Mouse (Mus musculus): ENCODE data around the gene Plcb4. TPM values are rescaled to one million over a fixed set of nuclear protein-coding genes. Genes with fewer than 3 reads are reported as not detected.
"Not testable (repeated sequence)": the region's sequence is repeated elsewhere in the genome, so short reads cannot be mapped to it uniquely, and the experiment has no call there.

Plcb4 gene
- polyA plus RNA-seq, 1 experiment from 2014 or later, result 25.3 TPM

DNA sequence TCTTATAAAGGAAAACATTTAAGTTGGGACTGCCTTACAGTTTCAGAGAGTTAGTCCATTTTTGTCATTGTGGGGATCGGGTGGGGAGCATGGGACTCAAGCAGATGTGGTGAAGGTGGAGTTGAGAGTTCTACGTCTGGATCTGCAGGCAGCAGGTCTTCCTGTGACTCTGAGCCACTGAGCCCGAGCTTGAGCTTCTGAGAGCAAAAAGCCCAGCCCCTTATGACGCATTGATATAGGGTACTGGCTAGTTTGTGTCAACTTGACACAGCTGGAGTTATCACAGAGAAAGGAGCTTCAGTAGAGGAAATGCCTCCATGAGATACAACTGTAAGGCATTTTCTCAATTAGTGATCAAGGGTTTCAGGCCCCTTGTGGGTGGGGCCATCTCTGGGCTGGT is 241.1 kb downstream of the Plcb4 start:
- not testable (repeated sequence) for H3K4me3 ChIP-seq (replicated peaks; ENCODE audit: low read length); H3K9ac ChIP-seq (ENCODE audit: low read length); H3K4me1 ChIP-seq (ENCODE audit: control insufficient read depth, insufficient read depth, low read length); H3K27me3 ChIP-seq (ENCODE audit: control insufficient read depth, insufficient read depth, low read length); H3K27ac ChIP-seq (ENCODE audit: low read length); ATAC-seq (ENCODE audit: insufficient read depth, low FRiP score); H3K9me3 ChIP-seq (replicated peaks; ENCODE audit: control insufficient read depth, low read length); H3K36me3 ChIP-seq (ENCODE audit: control insufficient read depth, insufficient read depth, low read length); H3K4me2 ChIP-seq (ENCODE audit: low read depth, low read length)
- 87% methylated on average over 4 of the region's 4 CpGs for WGBS

DNA sequence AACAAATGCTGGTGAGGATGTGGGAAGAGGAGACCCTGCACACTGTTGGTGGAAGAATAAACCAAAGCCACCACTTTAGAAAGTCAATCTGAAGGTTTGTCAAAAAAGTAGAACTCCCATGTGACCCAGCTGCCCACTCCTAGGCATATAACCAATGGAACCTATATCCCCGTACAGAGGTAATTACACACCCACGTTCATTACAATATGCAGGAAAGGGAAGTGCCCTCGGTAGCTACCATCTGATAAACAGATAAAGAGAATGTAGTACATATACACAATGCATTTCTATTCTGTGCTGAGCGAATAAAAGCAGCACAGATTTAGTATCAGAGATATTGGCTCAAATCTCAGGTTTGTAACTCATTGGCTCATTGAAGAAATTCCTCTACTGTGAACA is 242.2 kb downstream of the Plcb4 start:
- H3K9me3 ChIP-seq (replicated peaks; ENCODE audit: control insufficient read depth, low read length), result no peaks in the 10 kb centered on the region
- H3K36me3 ChIP-seq (ENCODE audit: control insufficient read depth, insufficient read depth, low read length), result no peaks in the 10 kb centered on the region
- H3K27me3 ChIP-seq (ENCODE audit: control insufficient read depth, insufficient read depth, low read length), result no peaks in the 10 kb centered on the region
- 79% methylated on average over 4 of the region's 4 CpGs for WGBS
- no peak overlapping the region for H3K27ac ChIP-seq (ENCODE audit: low read length)
- no peak for ATAC-seq (ENCODE audit: insufficient read depth, low FRiP score)
- H3K4me1 ChIP-seq (ENCODE audit: control insufficient read depth, insufficient read depth, low read length), result no peaks in the 10 kb centered on the region
- H3K4me3 ChIP-seq (replicated peaks; ENCODE audit: low read length), result no peak overlapping the region
- no peak overlapping the region for H3K9ac ChIP-seq (ENCODE audit: low read length)
- no peak overlapping the region for H3K4me2 ChIP-seq (ENCODE audit: low read depth, low read length)

GRCm38 (mm10) chr2:135904262-135904661 is 245.5 kb downstream of the Plcb4 start:
- no peak overlapping the region for H3K9ac ChIP-seq (ENCODE audit: low read length)
- H3K4me1 ChIP-seq (ENCODE audit: control insufficient read depth, insufficient read depth, low read length), result no peaks in the 10 kb centered on the region
- WGBS, result 73% methylated on average over 4 of the region's 4 CpGs
- H3K9me3 ChIP-seq (replicated peaks; ENCODE audit: control insufficient read depth, low read length), result no peaks in the 10 kb centered on the region
- no peak overlapping the region for H3K27ac ChIP-seq (ENCODE audit: low read length)
- no peaks in the 10 kb centered on the region for H3K36me3 ChIP-seq (ENCODE audit: control insufficient read depth, insufficient read depth, low read length)
- H3K27me3 ChIP-seq (ENCODE audit: control insufficient read depth, insufficient read depth, low read length), result no peaks in the 10 kb centered on the region
- H3K4me2 ChIP-seq (ENCODE audit: low read depth, low read length), result no peak overlapping the region
- no peak for ATAC-seq (ENCODE audit: insufficient read depth, low FRiP score)
- H3K4me3 ChIP-seq (replicated peaks; ENCODE audit: low read length), result no peak overlapping the region

GRCm38 (mm10) chr2:135904791-135905190 is 246.0 kb downstream of the Plcb4 start:
- Histone ChIP-seq H3K9ac (ENCODE audit: low read length) (no peak overlapping the region), H3K4me1 (ENCODE audit: control insufficient read depth, insufficient read depth, low read length) (no peaks in the 10 kb centered on the region), H3K9me3 (replicated peaks; ENCODE audit: control insufficient read depth, low read length) (no peaks in the 10 kb centered on the region), H3K27me3 (ENCODE audit: control insufficient read depth, insufficient read depth, low read length) (no peaks in the 10 kb centered on the region), H3K4me3 (replicated peaks; ENCODE audit: low read length) (no peak overlapping the region), H3K27ac (ENCODE audit: low read length) (no peak overlapping the region), H3K36me3 (ENCODE audit: control insufficient read depth, insufficient read depth, low read length) (no peaks in the 10 kb centered on the region), H3K4me2 (ENCODE audit: low read depth, low read length) (no peak overlapping the region)
- WGBS, result 87% methylated on average over 4 of the region's 4 CpGs
- no peak for ATAC-seq (ENCODE audit: insufficient read depth, low FRiP score)

GRCm38 (mm10) chr2:135914343-135915261 is 255.8 kb downstream of the Plcb4 start:
- no peak overlapping the region for H3K4me2 ChIP-seq (ENCODE audit: low read depth, low read length)
- H3K27me3 ChIP-seq (ENCODE audit: control insufficient read depth, insufficient read depth, low read length), result no peaks in the 10 kb centered on the region
- peaks cover 5% of the 10 kb centered on the region for H3K4me1 ChIP-seq (ENCODE audit: control insufficient read depth, insufficient read depth, low read length)
- H3K27ac ChIP-seq (ENCODE audit: low read length), result peak overlapping the region; percentile 61
- no peaks in the 10 kb centered on the region for H3K36me3 ChIP-seq (ENCODE audit: control insufficient read depth, insufficient read depth, low read length)
- WGBS, result 55% methylated on average over 8 of the region's 8 CpGs
- H3K9me3 ChIP-seq (replicated peaks; ENCODE audit: control insufficient read depth, low read length), result no peaks in the 10 kb centered on the region
- no peak overlapping the region for H3K9ac ChIP-seq (ENCODE audit: low read length)
- H3K4me3 ChIP-seq (replicated peaks; ENCODE audit: low read length), result no peak overlapping the region
- peak; percentile 64; the same call in 1 of the 2 replicates for ATAC-seq (ENCODE audit: insufficient read depth, low FRiP score)

DNA sequence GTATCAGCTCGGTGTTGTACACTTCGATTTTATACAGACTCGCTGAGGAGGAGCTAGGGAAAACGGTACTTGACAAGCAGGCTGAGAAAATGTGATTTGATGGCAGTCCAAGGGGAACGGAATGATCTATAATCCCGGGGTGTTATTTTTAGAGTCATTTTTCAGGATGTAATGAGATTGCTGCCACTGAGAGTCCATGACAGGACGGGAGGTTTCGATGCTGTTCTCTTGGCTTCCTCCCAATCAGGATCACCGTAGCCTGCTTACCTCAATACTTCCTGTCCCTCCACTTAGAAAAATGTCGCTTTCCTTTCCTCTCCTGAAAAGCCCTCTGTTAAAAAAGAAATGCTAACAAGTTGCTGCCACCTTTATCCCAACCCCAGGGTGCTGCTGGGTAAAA is 257.1 kb downstream of the Plcb4 start:
- Histone ChIP-seq H3K4me1 (ENCODE audit: control insufficient read depth, insufficient read depth, low read length) (peaks cover 5% of the 10 kb centered on the region), H3K27me3 (ENCODE audit: control insufficient read depth, insufficient read depth, low read length) (no peaks in the 10 kb centered on the region), H3K27ac (ENCODE audit: low read length) (no peak overlapping the region), H3K4me3 (replicated peaks; ENCODE audit: low read length) (no peak overlapping the region), H3K4me2 (ENCODE audit: low read depth, low read length) (no peak overlapping the region), H3K9me3 (replicated peaks; ENCODE audit: control insufficient read depth, low read length) (no peaks in the 10 kb centered on the region), H3K36me3 (ENCODE audit: control insufficient read depth, insufficient read depth, low read length) (no peaks in the 10 kb centered on the region), H3K9ac (ENCODE audit: low read length) (no peak overlapping the region)
- ATAC-seq (ENCODE audit: insufficient read depth, low FRiP score), result no peak
- WGBS, result 35% methylated on average over 10 of the region's 10 CpGs

GRCm38 (mm10) chr2:135917000-135917399 is 258.2 kb downstream of the Plcb4 start:
- Histone ChIP-seq H3K27ac (ENCODE audit: low read length) (no peak overlapping the region), H3K9ac (ENCODE audit: low read length) (no peak overlapping the region), H3K4me3 (replicated peaks; ENCODE audit: low read length) (no peak overlapping the region), H3K36me3 (ENCODE audit: control insufficient read depth, insufficient read depth, low read length) (no peaks in the 10 kb centered on the region), H3K4me1 (ENCODE audit: control insufficient read depth, insufficient read depth, low read length) (peaks cover 5% of the 10 kb centered on the region), H3K27me3 (ENCODE audit: control insufficient read depth, insufficient read depth, low read length) (no peaks in the 10 kb centered on the region), H3K9me3 (replicated peaks; ENCODE audit: control insufficient read depth, low read length) (no peaks in the 10 kb centered on the region), H3K4me2 (ENCODE audit: low read depth, low read length) (no peak overlapping the region)
- WGBS, result 62% methylated on average over 3 of the region's 3 CpGs
- no peak for ATAC-seq (ENCODE audit: insufficient read depth, low FRiP score)

GRCm38 (mm10) chr2:135918116-135918515 is 259.3 kb downstream of the Plcb4 start:
- H3K36me3 ChIP-seq (ENCODE audit: control insufficient read depth, insufficient read depth, low read length), result no peaks in the 10 kb centered on the region
- no peaks in the 10 kb centered on the region for H3K9me3 ChIP-seq (replicated peaks; ENCODE audit: control insufficient read depth, low read length)
- H3K4me1 ChIP-seq (ENCODE audit: control insufficient read depth, insufficient read depth, low read length), result peaks cover 5% of the 10 kb centered on the region
- H3K9ac ChIP-seq (ENCODE audit: low read length), result no peak overlapping the region
- H3K27ac ChIP-seq (ENCODE audit: low read length), result no peak overlapping the region
- no peak overlapping the region for H3K4me2 ChIP-seq (ENCODE audit: low read depth, low read length)
- H3K27me3 ChIP-seq (ENCODE audit: control insufficient read depth, insufficient read depth, low read length), result no peaks in the 10 kb centered on the region
- 76% methylated on average over 5 of the region's 5 CpGs for WGBS
- H3K4me3 ChIP-seq (replicated peaks; ENCODE audit: low read length), result no peak overlapping the region
- ATAC-seq (ENCODE audit: insufficient read depth, low FRiP score), result no peak

DNA sequence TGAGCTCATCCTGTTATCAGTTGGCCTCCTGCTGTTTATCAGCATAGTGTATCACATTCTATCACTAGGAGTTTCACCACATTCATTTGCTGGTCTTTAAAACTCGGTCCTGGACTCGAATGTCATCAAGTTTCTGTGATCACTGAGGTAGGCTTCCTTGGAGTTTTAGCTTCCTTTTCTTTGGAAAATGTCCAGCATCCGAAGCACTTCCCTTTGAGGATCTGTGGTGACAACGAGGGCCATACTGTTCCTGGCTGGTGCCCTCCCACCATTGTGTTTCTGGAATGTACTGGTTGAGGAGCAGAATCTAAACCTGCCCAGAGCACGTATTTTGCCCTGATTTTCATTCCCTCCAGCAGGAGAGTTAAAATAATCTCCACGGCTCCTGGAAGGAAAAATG is 260.8 kb downstream of the Plcb4 start:
- no peak overlapping the region for H3K9ac ChIP-seq (ENCODE audit: low read length)
- H3K36me3 ChIP-seq (ENCODE audit: control insufficient read depth, insufficient read depth, low read length), result no peaks in the 10 kb centered on the region
- 57% methylated on average over 6 of the region's 6 CpGs for WGBS
- H3K4me2 ChIP-seq (ENCODE audit: low read depth, low read length), result no peak overlapping the region
- no peak overlapping the region for H3K27ac ChIP-seq (ENCODE audit: low read length)
- no peak overlapping the region for H3K4me3 ChIP-seq (replicated peaks; ENCODE audit: low read length)
- no peak for ATAC-seq (ENCODE audit: insufficient read depth, low FRiP score)
- no peaks in the 10 kb centered on the region for H3K27me3 ChIP-seq (ENCODE audit: control insufficient read depth, insufficient read depth, low read length)
- H3K9me3 ChIP-seq (replicated peaks; ENCODE audit: control insufficient read depth, low read length), result no peaks in the 10 kb centered on the region
- H3K4me1 ChIP-seq (ENCODE audit: control insufficient read depth, insufficient read depth, low read length), result no peaks in the 10 kb centered on the region; the same call in 1 of the 2 replicates

All from stomach, embryonic 16.5 days (tissue).